Mouse (Mus musculus): ENCODE data around the gene 6030468B19Rik. TPM values are rescaled to one million over a fixed set of nuclear protein-coding genes. Genes with fewer than 3 reads are reported as not detected.

6030468B19Rik gene
- polyA plus RNA-seq, 1 experiment: 0.07 TPM

- peak; percentile 92 for DNase-seq (ENCODE audit: low read depth)
- TF ChIP-seq POLR2A (IDR thresholded peaks at IDR 0.05; ENCODE audit: borderline replicate concordance, extremely low read depth, insufficient read depth, insufficient read length, poor library complexity, severe bottlenecking): no peak
- TF ChIP-seq CTCF (IDR thresholded peaks at IDR 0.05; ENCODE audit: borderline replicate concordance, extremely low read depth, insufficient read depth, insufficient read length): peak; percentile 98
Observed at GRCm38 (mm10) chr11:117824060-117824969, 26.9 kb downstream of the 6030468B19Rik start.

- DNase-seq (ENCODE audit: low read depth): peak; percentile 92
- TF ChIP-seq CTCF (IDR thresholded peaks at IDR 0.05; ENCODE audit: borderline replicate concordance, extremely low read depth, insufficient read depth, insufficient read length) (no peak), POLR2A (IDR thresholded peaks at IDR 0.05; ENCODE audit: borderline replicate concordance, extremely low read depth, insufficient read depth, insufficient read length, poor library complexity, severe bottlenecking) (no peak)
Observed at GRCm38 (mm10) chr11:117825333-117826101, 28.1 kb downstream of the 6030468B19Rik start, which contains the start of the genes Afmid and Tk1. Gene Afmid, plus strand, starts transcription at chr11:117825924. Gene Tk1, minus strand, starts transcription at chr11:117826092.

- TF ChIP-seq POLR2A (IDR thresholded peaks at IDR 0.05; ENCODE audit: borderline replicate concordance, extremely low read depth, insufficient read depth, insufficient read length, poor library complexity, severe bottlenecking) (no peak), CTCF (IDR thresholded peaks at IDR 0.05; ENCODE audit: borderline replicate concordance, extremely low read depth, insufficient read depth, insufficient read length) (no peak)
- DNase-seq (ENCODE audit: low read depth): peak; percentile 71
Observed at GRCm38 (mm10) chr11:117826164-117826563, 28.7 kb downstream of the 6030468B19Rik start.

- TF ChIP-seq CTCF (IDR thresholded peaks at IDR 0.05; ENCODE audit: borderline replicate concordance, extremely low read depth, insufficient read depth, insufficient read length) (no peak), POLR2A (IDR thresholded peaks at IDR 0.05; ENCODE audit: borderline replicate concordance, extremely low read depth, insufficient read depth, insufficient read length, poor library complexity, severe bottlenecking) (no peak)
- DNase-seq (ENCODE audit: low read depth): no peak
Observed at GRCm38 (mm10) chr11:117826916-117827315, 29.5 kb downstream of the 6030468B19Rik start.

GRCm38 (mm10) chr11:117827386-117827785 lies 29.9 kb downstream of the 6030468B19Rik start:
- TF ChIP-seq POLR2A (IDR thresholded peaks at IDR 0.05; ENCODE audit: borderline replicate concordance, extremely low read depth, insufficient read depth, insufficient read length, poor library complexity, severe bottlenecking) (no peak), CTCF (IDR thresholded peaks at IDR 0.05; ENCODE audit: borderline replicate concordance, extremely low read depth, insufficient read depth, insufficient read length) (no peak)
- DNase-seq (ENCODE audit: low read depth): no peak

- TF ChIP-seq CTCF (IDR thresholded peaks at IDR 0.05; ENCODE audit: borderline replicate concordance, extremely low read depth, insufficient read depth, insufficient read length) (no peak), POLR2A (IDR thresholded peaks at IDR 0.05; ENCODE audit: borderline replicate concordance, extremely low read depth, insufficient read depth, insufficient read length, poor library complexity, severe bottlenecking) (no peak)
- DNase-seq (ENCODE audit: low read depth): peak; percentile 57
Observed at GRCm38 (mm10) chr11:117828149-117828887, 30.9 kb downstream of the 6030468B19Rik start.

- peak; percentile 49 for DNase-seq (ENCODE audit: low read depth)
- no peak for TF ChIP-seq POLR2A (IDR thresholded peaks at IDR 0.05; ENCODE audit: borderline replicate concordance, extremely low read depth, insufficient read depth, insufficient read length, poor library complexity, severe bottlenecking)
- no peak for TF ChIP-seq CTCF (IDR thresholded peaks at IDR 0.05; ENCODE audit: borderline replicate concordance, extremely low read depth, insufficient read depth, insufficient read length)
Observed at GRCm38 (mm10) chr11:117828888-117829604, 31.6 kb downstream of the 6030468B19Rik start.

GRCm38 (mm10) chr11:117829671-117830215 lies 32.3 kb downstream of the 6030468B19Rik start:
- TF ChIP-seq POLR2A (IDR thresholded peaks at IDR 0.05; ENCODE audit: borderline replicate concordance, extremely low read depth, insufficient read depth, insufficient read length, poor library complexity, severe bottlenecking) (no peak), CTCF (IDR thresholded peaks at IDR 0.05; ENCODE audit: borderline replicate concordance, extremely low read depth, insufficient read depth, insufficient read length) (no peak)
- DNase-seq (ENCODE audit: low read depth): no peak

- DNase-seq (ENCODE audit: low read depth): peak; percentile 23
- no peak for TF ChIP-seq CTCF (IDR thresholded peaks at IDR 0.05; ENCODE audit: borderline replicate concordance, extremely low read depth, insufficient read depth, insufficient read length)
Observed at GRCm38 (mm10) chr11:117830401-117830800, 32.9 kb downstream of the 6030468B19Rik start.

Data from brain, embryonic 14.5 days (tissue).